Mouse (Mus musculus) olfactory bulb, adult 2 months (tissue): ENCODE measurements around the gene Gnl1. TPM values are rescaled to one million over a fixed set of nuclear protein-coding genes. Genes with fewer than 3 reads are reported as not detected.

Experiments used
- H3K27ac ChIP-seq: fragments of 200-500 bp; 2 replicates; pipeline ENCODE4 v1.5.1; 2012; ENCODE audit warnings: low read depth, low read length; ENCODE audit not compliant: insufficient read depth
- H3K4me1 ChIP-seq: fragments of 200-500 bp; 2 replicates; pipeline ENCODE4 v1.6.1; 2012; ENCODE audit warnings: low read length; ENCODE audit not compliant: control insufficient read depth, insufficient read depth
- H3K4me3 ChIP-seq: fragments of 200-500 bp; 2 replicates; pipeline ENCODE4 v1.5.1; 2012; ENCODE audit warnings: mild to moderate bottlenecking, low read depth, low read length, moderate library complexity; ENCODE audit not compliant: insufficient read depth
- CTCF ChIP-seq: fragments of 200-500 bp; IDR thresholded peaks from 2 replicates; pipeline ENCODE4 v1.5.1; 2012; ENCODE audit warnings: low read depth, mild to moderate bottlenecking, low read length, moderate library complexity; ENCODE audit not compliant: insufficient read depth
- POLR2A ChIP-seq: fragments of 200-500 bp; IDR thresholded peaks from 2 replicates; pipeline ENCODE4 v1.6.1; 2012; ENCODE audit warnings: mild to moderate bottlenecking, low read depth, low read length, moderate library complexity; ENCODE audit not compliant: insufficient read depth
- WGBS: fragments of 180-500 bp; shearing (Covaris S2); methylation state at CpG from one replicate; pipeline ENCODE4 v1.1.7; 2018; 5-methylcytosine and 5-hydroxymethylcytosine counted together
- polyA plus RNA-seq: library from polyadenylated mRNA; stranded (reverse); fragments of >200 nt; gene quantifications from 2 replicates; pipeline ENCODE4 v1.2.4, GENCODE M21; 2012; ENCODE audit warnings: low replicate concordance; ENCODE audit not compliant: missing spikeins, insufficient read depth, insufficient read length

The Gnl1 gene
- polyA plus RNA-seq, 1 experiment = not detected

DNA sequence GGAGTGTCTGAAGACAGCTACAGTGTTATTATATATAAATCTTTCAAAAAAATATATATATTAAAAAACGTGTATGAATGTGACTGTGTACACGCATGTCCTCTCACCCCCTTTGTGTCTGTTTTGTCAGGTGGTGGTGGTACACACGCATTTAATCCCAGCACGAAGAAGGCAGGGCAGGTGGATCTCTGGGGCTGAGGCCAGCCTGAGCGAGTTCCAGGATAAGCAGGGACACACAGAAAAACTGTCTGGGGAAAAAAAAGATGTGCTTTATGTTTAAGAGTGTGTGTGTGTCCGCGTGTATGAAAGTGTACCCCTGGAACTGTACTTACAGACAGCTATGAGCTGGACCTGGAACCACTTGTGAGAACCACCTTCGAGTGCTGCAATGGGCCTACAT, 25.0 kb upstream of the Gnl1 start:
- H3K4me1 ChIP-seq = peaks cover 23% of the 10 kb centered on the region
- no peak overlapping the region for H3K27ac ChIP-seq
- 81% methylated on average over 8 of the region's 8 CpGs for WGBS
- H3K4me3 ChIP-seq = no peak overlapping the region
- TF ChIP-seq POLR2A = no peak
- TF ChIP-seq CTCF = no peak

DNA sequence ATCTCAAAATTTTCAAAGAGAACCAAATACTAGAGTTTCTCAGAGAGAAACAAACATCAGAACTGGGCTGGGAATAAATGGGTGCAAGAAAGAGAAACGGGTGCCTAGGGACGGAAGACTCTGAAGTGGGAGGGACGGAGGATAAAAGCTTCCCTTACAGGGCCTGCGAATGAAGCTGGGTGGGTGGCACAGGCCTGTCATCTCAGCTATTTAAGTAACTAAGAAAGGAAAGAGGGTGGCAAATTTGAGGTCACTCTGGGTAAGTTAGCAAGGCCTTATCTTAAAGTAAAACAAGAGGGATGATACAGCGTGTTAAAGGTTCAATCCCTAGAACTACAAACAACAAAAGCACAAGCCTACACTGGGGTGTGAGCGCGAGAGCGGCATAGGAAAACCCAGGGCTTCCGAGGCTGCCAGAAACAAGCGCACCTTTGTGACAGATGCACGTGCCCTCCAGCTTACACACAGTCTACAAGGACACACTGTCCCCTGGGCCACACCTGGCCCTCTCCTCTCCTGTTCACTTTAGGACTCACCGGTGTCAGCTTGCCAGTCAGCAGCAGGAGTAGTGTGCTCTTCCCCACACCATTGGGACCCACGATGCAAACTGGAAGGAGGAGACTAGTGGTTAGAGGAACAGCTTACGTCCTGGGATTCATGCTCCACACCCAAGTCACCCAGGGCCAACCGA, 21.0 kb upstream of the Gnl1 start:
- Histone ChIP-seq H3K27ac (peak overlapping the region; percentile 81), H3K4me1 (peaks cover 35% of the 10 kb centered on the region), H3K4me3 (no peak overlapping the region)
- TF ChIP-seq POLR2A (no peak), CTCF (no peak)
- WGBS = 50% methylated on average over 15 of the region's 15 CpGs

DNA sequence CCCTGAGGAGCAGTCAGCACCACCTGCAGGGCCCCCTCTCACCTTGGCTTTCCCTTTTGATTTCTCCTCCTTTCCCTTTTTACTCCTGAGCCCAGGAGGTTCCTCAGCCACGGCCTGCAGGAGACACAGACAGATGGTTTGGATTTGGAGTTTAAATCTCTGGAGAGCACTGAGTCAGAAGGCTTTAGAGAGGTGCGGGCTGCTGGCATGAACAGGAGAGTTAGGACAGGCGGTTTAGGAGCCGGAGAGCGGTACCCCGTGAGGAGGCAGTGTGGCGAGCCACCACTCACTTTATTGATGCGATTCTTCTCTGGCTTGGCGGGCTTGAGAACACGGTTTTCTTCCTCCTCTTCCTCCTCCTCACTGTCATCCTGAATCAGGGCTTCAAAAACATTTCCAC, 16.4 kb upstream of the Gnl1 start:
- 78% methylated on average over 10 of the region's 10 CpGs for WGBS
- H3K4me3 ChIP-seq = no peak overlapping the region
- TF ChIP-seq CTCF (no peak), POLR2A (no peak)
- H3K4me1 ChIP-seq = peaks cover 25% of the 10 kb centered on the region
- H3K27ac ChIP-seq = no peak overlapping the region

DNA sequence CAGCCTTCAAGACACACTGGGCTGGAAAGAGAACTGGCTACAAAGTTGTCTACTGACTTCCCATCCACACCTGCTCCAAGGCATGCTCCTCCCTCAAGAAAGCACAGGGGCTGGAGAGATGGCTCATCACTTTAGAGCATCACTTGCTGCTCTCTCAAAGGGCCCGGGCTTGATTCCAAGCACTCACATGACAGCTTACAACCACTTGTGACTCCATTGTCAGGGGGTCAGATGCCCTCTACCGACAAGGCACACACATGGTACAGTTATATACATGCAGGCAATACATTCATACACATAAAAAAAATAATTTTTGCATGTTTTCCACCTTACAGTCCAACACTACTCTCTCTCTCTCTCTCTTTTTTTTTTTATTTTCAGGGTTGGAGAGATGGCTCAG, 12.0 kb upstream of the Gnl1 start:
- no peak overlapping the region for H3K4me3 ChIP-seq
- 77% methylated on average over 2 of the region's 2 CpGs for WGBS
- no peak overlapping the region for H3K27ac ChIP-seq
- peaks cover 7% of the 10 kb centered on the region for H3K4me1 ChIP-seq
- TF ChIP-seq CTCF (no peak), POLR2A (no peak)

DNA sequence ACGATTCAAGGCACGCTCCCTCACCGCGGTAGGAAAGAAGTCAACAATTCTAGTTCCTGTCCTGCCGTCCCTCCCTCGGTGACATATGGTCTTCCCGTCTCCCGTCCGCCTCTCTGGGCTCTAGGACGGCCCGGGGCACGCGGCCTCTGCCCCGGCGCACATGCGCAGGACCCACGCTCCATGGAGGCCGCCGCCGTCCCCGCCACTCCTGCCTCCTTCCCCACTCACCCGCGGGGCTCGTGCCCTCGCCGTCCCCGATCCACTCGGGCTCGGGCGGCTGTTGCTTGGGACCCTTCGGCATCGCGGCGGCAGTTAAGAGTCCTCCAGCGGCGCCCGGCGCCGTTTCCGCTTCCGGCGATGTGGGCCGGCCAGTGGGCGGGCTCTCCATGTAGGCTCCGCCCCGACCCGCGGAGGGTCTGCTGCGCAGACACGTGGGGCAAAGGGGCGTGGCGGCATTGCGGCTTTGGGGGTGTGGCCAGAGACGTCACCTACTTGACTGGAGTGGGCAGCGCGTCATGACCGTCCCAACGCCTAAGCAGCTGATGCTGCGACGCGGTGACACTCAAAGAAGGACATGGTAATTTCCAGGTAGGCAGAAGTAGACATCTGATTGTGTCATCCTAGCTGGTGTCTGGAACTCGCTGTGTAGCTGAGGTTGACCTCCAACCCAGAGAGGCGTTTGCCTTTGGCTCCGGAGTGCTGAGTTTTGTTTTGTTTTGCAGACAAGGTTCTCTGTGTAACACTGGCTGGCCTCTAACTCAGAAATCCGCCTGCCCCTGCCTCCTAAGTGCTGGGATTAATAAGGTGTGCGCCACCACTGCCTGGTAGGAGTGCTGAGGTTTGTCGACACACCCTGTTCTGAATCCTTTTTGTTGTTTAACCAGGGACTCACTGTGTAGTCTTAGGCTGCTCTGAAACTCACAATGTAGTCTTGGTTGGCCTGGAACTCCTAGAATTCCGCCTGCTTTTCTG, 9.9 kb upstream of the Gnl1 start, which contains the start of gene Abcf1:
Gene Abcf1, minus strand, starts transcription at position 344 of the 972 bp plus-strand sequence.
- H3K27ac ChIP-seq = peak within 1 kb of the TSS; percentile 78
- peak; percentile 84 for TF ChIP-seq POLR2A
- TF ChIP-seq CTCF = no peak
- peak within 1 kb of the TSS; percentile 88 for H3K4me3 ChIP-seq
- WGBS = under 1% methylated on average over 68 of the region's 68 CpGs
- peaks cover 7% of the 10 kb centered on the region for H3K4me1 ChIP-seq

DNA sequence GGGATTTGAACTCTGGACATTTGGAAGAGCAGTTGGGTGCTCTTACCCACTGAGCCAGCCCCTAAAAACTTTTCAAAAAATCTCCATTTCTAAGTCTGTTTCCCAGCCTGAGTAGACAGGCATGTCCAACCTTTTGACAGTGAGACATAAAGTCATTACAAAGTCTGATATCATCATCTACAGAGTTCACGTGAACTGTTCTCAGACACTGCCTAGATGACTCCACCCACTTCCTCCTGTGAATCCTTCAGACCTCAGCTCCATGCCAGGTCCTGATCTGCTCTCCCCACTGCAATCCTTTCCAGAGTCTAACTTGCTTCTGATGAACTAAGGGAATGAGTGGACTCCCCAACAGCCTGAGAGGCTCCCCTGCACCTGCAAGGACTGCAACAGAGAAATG, 7.5 kb upstream of the Gnl1 start:
- Histone ChIP-seq H3K27ac (no peak overlapping the region), H3K4me1 (peaks cover 7% of the 10 kb centered on the region), H3K4me3 (no peak overlapping the region)
- 42% methylated on average over 1 of the region's 1 CpGs for WGBS
- TF ChIP-seq POLR2A (no peak), CTCF (no peak)

DNA sequence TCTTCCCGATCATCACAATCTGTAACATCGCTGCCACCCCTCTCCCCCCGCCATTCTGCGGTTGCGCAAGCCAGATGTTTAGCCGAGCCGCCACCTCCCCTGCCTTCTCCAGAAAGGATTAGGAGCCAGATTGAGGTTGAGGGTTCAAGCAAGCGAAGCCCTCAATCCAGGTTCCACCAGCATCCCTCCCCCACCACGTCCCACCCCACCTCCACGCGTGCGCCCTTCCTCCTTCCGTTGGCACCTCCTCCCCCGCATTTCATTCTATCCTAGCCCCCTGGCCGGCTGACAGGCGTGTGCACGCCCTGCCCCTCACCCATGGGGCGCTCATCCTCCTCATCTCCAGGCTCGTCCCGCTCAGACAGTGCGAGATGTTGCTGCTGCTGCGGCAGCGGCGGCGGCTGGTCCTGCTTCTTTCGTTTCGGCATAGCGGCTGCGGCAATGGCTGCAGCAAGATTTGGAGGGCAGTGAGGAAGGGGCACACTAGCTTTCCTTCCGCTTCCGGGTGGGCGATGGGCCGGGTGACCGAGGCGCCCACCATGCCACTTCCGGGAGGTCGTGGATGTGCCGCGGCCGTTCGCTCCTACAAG, 745 bp upstream of the Gnl1 start:
- WGBS = under 1% methylated on average over 41 of the region's 41 CpGs
- TF ChIP-seq CTCF (no peak), POLR2A (peak; percentile 51; the same call in 1 of the 2 replicates)

DNA sequence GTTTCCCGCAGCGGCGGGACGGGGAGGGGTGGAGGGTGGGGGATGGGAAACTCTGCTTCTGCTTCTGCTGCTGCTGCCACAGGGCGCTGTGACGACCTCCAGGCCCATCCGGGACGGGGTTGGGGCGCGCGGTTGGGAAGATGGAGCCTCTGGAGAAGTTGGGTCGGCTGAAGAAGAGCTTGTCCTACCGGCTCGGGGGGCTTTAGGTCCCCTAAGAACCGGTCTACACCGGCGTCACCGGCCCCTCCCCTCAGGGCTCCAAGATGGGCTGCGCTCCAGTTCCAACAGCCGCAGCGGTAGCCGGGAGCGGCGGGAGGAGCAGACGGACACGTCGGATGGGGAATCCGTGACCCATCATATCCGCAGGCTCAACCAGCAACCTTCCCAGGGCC, 708 bp downstream of the Gnl1 start:
- peaks cover 14% of the 10 kb centered on the region for H3K4me1 ChIP-seq
- under 1% methylated on average over 27 of the region's 29 CpGs for WGBS
- H3K4me3 ChIP-seq = peak overlapping the region; percentile 81
- H3K27ac ChIP-seq = peak overlapping the region; percentile 49
- TF ChIP-seq CTCF (no peak), POLR2A (no peak)

More for the DNA sequence above, 745 bp upstream of the Gnl1 start:
- H3K4me3 ChIP-seq = peak overlapping the region; percentile 81
- peak overlapping the region; percentile 87 for H3K27ac ChIP-seq
- peaks cover 14% of the 10 kb centered on the region for H3K4me1 ChIP-seq
